Mouse (Mus musculus) intestine, postnatal 0 days (tissue): ENCODE measurements around the gene Slc7a7. TPM values are rescaled to one million over a fixed set of nuclear protein-coding genes. Genes with fewer than 3 reads are reported as not detected.

Experiments
- ATAC-seq: fragments of 200-750 bp; cut with Nextera tagmentation; 2 replicates; pipeline ENCODE4 v1.8.0; 2017; ENCODE audit warnings: mild to moderate bottlenecking, moderate TSS enrichment, moderate library complexity
- H3K27ac ChIP-seq: fragments of 300-500 bp; sonication (generic); 2 replicates; pipeline ENCODE4 v1.5.1; 2014; ENCODE audit warnings: mild to moderate bottlenecking, low read depth, low read length, moderate library complexity
- H3K27me3 ChIP-seq: fragments of 300-500 bp; sonication (generic); replicated peaks from 2 replicates; pipeline ENCODE4 v1.6.1; 2014; ENCODE audit warnings: low read length, mixed read lengths; ENCODE audit not compliant: control insufficient read depth, insufficient read depth
- H3K36me3 ChIP-seq: fragments of 300-500 bp; sonication (generic); 2 replicates; pipeline ENCODE4 v1.6.1; 2014; ENCODE audit warnings: mild to moderate bottlenecking, moderate library complexity; ENCODE audit not compliant: control insufficient read depth, insufficient read depth
- H3K4me1 ChIP-seq: fragments of 300-500 bp; sonication (generic); replicated peaks from 2 replicates; pipeline ENCODE4 v1.6.1; 2014; ENCODE audit warnings: antibody characterized with exemption, low read length, mixed read lengths; ENCODE audit not compliant: control insufficient read depth, insufficient read depth
- H3K4me2 ChIP-seq: fragments of 300-500 bp; sonication (generic); replicated peaks from 2 replicates; pipeline ENCODE4 v1.6.1; 2014; ENCODE audit warnings: low read depth, mild to moderate bottlenecking, moderate library complexity
- H3K4me3 ChIP-seq: fragments of 300-500 bp; sonication (generic); 2 replicates; pipeline ENCODE4 v1.5.1; 2014; ENCODE audit warnings: low read depth, low read length
- H3K9ac ChIP-seq: fragments of 300-500 bp; sonication (generic); 2 replicates; pipeline ENCODE4 v1.6.1; 2014; ENCODE audit warnings: mild to moderate bottlenecking, low read depth, low read length
- H3K9me3 ChIP-seq: fragments of 300-500 bp; sonication (generic); 2 replicates; pipeline ENCODE4 v1.6.1; 2016; ENCODE audit warnings: mixed run types; ENCODE audit not compliant: control insufficient read depth
- CTCF ChIP-seq: sonication (generic); IDR thresholded peaks from 2 replicates; pipeline ENCODE4 v1.5.1; 2016; ENCODE audit warnings: low read depth, mild to moderate bottlenecking, control low read depth, antibody characterized with exemption, moderate library complexity
- WGBS: fragments of 180-500 bp; shearing (Covaris S2); extraction: QIAGEN DNeasy Blood & Tissue Kit; methylation state at CpG from one replicate; pipeline ENCODE4 v1.1.7; 2014; 5-methylcytosine and 5-hydroxymethylcytosine counted together
- polyA plus RNA-seq: library from polyadenylated mRNA; unstranded; fragments of >200 nt; fragmentation: Nextera tagmentation; extraction: Ambion mirVana; gene quantifications from 2 replicates; pipeline ENCODE4 v1.2.1, GENCODE M21; 2015

The Slc7a7 gene
- polyA plus RNA-seq, 1 experiment from 2014 or later = 188 TPM

GRCm38 (mm10) chr14:54393794-54394193, 23.8 kb downstream of the Slc7a7 start:
- no peaks in the 10 kb centered on the region for H3K9me3 ChIP-seq
- ATAC-seq = no peak
- H3K27ac ChIP-seq = no peak overlapping the region
- no peak for TF ChIP-seq CTCF
- H3K9ac ChIP-seq = no peak overlapping the region
- WGBS = 72% methylated on average over 3 of the region's 3 CpGs
- H3K36me3 ChIP-seq = peaks cover 18% of the 10 kb centered on the region; the same call in 1 of the 2 replicates
- H3K4me1 ChIP-seq = peaks cover 3% of the 10 kb centered on the region; the same call in 1 of the 2 replicates
- no peak overlapping the region for H3K4me2 ChIP-seq
- no peak overlapping the region for H3K4me3 ChIP-seq
- H3K27me3 ChIP-seq = no peaks in the 10 kb centered on the region

GRCm38 (mm10) chr14:54390843-54391242, 26.7 kb downstream of the Slc7a7 start:
- Histone ChIP-seq H3K4me1 (peaks cover 8% of the 10 kb centered on the region), H3K9ac (no peak overlapping the region), H3K4me2 (no peak overlapping the region), H3K27me3 (no peaks in the 10 kb centered on the region), H3K27ac (no peak overlapping the region), H3K4me3 (no peak overlapping the region), H3K9me3 (no peaks in the 10 kb centered on the region), H3K36me3 (peaks cover 9% of the 10 kb centered on the region; the same call in 1 of the 2 replicates)
- WGBS = 49% methylated on average over 6 of the region's 6 CpGs
- no peak for ATAC-seq
- no peak for TF ChIP-seq CTCF

- H3K4me2 ChIP-seq = peak overlapping the region; percentile 13; the same call in 1 of the 2 replicates
- peak; percentile 41 for ATAC-seq
- TF ChIP-seq CTCF = no peak
- H3K36me3 ChIP-seq = 0 out of 2 replicates have a peak, but pooled peaks cover 4% of the 10 kb centered on the region
- H3K4me1 ChIP-seq = peaks cover 16% of the 10 kb centered on the region
- no peak overlapping the region for H3K4me3 ChIP-seq
- peak overlapping the region; percentile 86 for H3K27ac ChIP-seq
- WGBS = 42% methylated on average over 6 of the region's 6 CpGs
- no peaks in the 10 kb centered on the region for H3K9me3 ChIP-seq
- no peak overlapping the region for H3K9ac ChIP-seq
- H3K27me3 ChIP-seq = no peaks in the 10 kb centered on the region
Observed at GRCm38 (mm10) chr14:54387546-54387945, 30.0 kb downstream of the Slc7a7 start.

- no peaks in the 10 kb centered on the region for H3K27me3 ChIP-seq
- H3K27ac ChIP-seq = peak overlapping the region; percentile 86
- H3K4me3 ChIP-seq = no peak overlapping the region
- no peak overlapping the region for H3K4me2 ChIP-seq
- 50% methylated on average over 7 of the region's 7 CpGs for WGBS
- H3K9me3 ChIP-seq = no peaks in the 10 kb centered on the region
- 0 out of 2 replicates have a peak, but pooled peaks cover 4% of the 10 kb centered on the region for H3K36me3 ChIP-seq
- H3K9ac ChIP-seq = 0 out of 2 replicates have a peak overlapping the region, but pooled peaks have one; percentile 0
- TF ChIP-seq CTCF = no peak
- H3K4me1 ChIP-seq = peaks cover 18% of the 10 kb centered on the region; the same call in 1 of the 2 replicates
- peak; percentile 58 for ATAC-seq
Observed at GRCm38 (mm10) chr14:54385968-54386618, 31.5 kb downstream of the Slc7a7 start.

- no peak overlapping the region for H3K9ac ChIP-seq
- no peak for TF ChIP-seq CTCF
Observed at GRCm38 (mm10) chr14:54384396-54384795, 33.2 kb downstream of the Slc7a7 start.

GRCm38 (mm10) chr14:54383355-54383771, 34.2 kb downstream of the Slc7a7 start:
- peak; percentile 37 for ATAC-seq
- 11% methylated on average over 4 of the region's 4 CpGs for WGBS
- H3K4me1 ChIP-seq = peaks cover 17% of the 10 kb centered on the region; the same call in 1 of the 2 replicates
- H3K4me2 ChIP-seq = peak overlapping the region; percentile 37; the same call in 1 of the 2 replicates
- no peak for TF ChIP-seq CTCF
- H3K27me3 ChIP-seq = no peaks in the 10 kb centered on the region
- no peaks in the 10 kb centered on the region for H3K9me3 ChIP-seq
- H3K27ac ChIP-seq = peak overlapping the region; percentile 85
- no peak overlapping the region for H3K4me3 ChIP-seq
- H3K36me3 ChIP-seq = 0 out of 2 replicates have a peak, but pooled peaks cover 4% of the 10 kb centered on the region
- H3K9ac ChIP-seq = no peak overlapping the region

More at GRCm38 (mm10) chr14:54384396-54384795, 33.2 kb downstream of the Slc7a7 start:
- ATAC-seq = no peak
- 0 out of 2 replicates have a peak, but pooled peaks cover 4% of the 10 kb centered on the region for H3K36me3 ChIP-seq
- peaks cover 21% of the 10 kb centered on the region; the same call in 1 of the 2 replicates for H3K4me1 ChIP-seq
- H3K27ac ChIP-seq = peak overlapping the region; percentile 85
- no peak overlapping the region for H3K4me2 ChIP-seq
- WGBS = 68% methylated on average over 8 of the region's 8 CpGs
- H3K9me3 ChIP-seq = no peaks in the 10 kb centered on the region
- no peak overlapping the region for H3K4me3 ChIP-seq
- H3K27me3 ChIP-seq = no peaks in the 10 kb centered on the region
